Mouse (Mus musculus) embryonic facial prominence, embryonic 12.5 days (tissue): ENCODE results near the gene Rab40c. TPM values are rescaled to one million over a fixed set of nuclear protein-coding genes. Genes with fewer than 3 reads are reported as not detected.

Experiments used
- ATAC-seq: fragments of 200-750 bp; cut with Nextera tagmentation; 2 replicates; pipeline ENCODE4 v1.8.0; 2017; ENCODE audit not compliant: insufficient number of reproducible peaks, insufficient read depth, low FRiP score, low TSS enrichment
- H3K27ac ChIP-seq: fragments of 300-500 bp; sonication (generic); 2 replicates; pipeline ENCODE4 v1.5.1; 2016; ENCODE audit warnings: mild to moderate bottlenecking
- H3K27me3 ChIP-seq: fragments of 300-500 bp; sonication (generic); 2 replicates; pipeline ENCODE4 v1.6.1; 2016; ENCODE audit warnings: mild to moderate bottlenecking, moderate library complexity
- H3K36me3 ChIP-seq: fragments of 300-500 bp; sonication (generic); 2 replicates; pipeline ENCODE4 v1.6.1; 2016; ENCODE audit warnings: mild to moderate bottlenecking
- H3K4me1 ChIP-seq: fragments of 300-500 bp; sonication (generic); 2 replicates; pipeline ENCODE4 v1.6.1; 2016
- H3K4me2 ChIP-seq: fragments of 300-500 bp; sonication (generic); replicated peaks from 2 replicates; pipeline ENCODE4 v1.6.1; 2016; ENCODE audit warnings: mild to moderate bottlenecking, moderate library complexity
- H3K4me3 ChIP-seq: fragments of 300-500 bp; sonication (generic); 2 replicates; pipeline ENCODE4 v1.5.1; 2016; ENCODE audit warnings: mild to moderate bottlenecking
- H3K9ac ChIP-seq: fragments of 300-500 bp; sonication (generic); 2 replicates; pipeline ENCODE4 v1.6.1; 2016; ENCODE audit warnings: mild to moderate bottlenecking, moderate library complexity
- H3K9me3 ChIP-seq: fragments of 300-500 bp; sonication (generic); 2 replicates; pipeline ENCODE4 v1.6.1; 2016; ENCODE audit warnings: mild to moderate bottlenecking, moderate library complexity
- WGBS: fragments of 180-500 bp; shearing (Covaris S2); methylation state at CpG from one replicate; pipeline ENCODE4 v1.1.7; 2016; 5-methylcytosine and 5-hydroxymethylcytosine counted together
- polyA plus RNA-seq: library from polyadenylated mRNA; unstranded; fragments of >200 nt; fragmentation: Nextera tagmentation; extraction: Ambion mirVana; gene quantifications from 2 replicates; pipeline ENCODE4 v1.2.1, GENCODE M21; 2016

The Rab40c gene
- polyA plus RNA-seq, 1 experiment from 2014 or later, result 37.4 TPM

DNA sequence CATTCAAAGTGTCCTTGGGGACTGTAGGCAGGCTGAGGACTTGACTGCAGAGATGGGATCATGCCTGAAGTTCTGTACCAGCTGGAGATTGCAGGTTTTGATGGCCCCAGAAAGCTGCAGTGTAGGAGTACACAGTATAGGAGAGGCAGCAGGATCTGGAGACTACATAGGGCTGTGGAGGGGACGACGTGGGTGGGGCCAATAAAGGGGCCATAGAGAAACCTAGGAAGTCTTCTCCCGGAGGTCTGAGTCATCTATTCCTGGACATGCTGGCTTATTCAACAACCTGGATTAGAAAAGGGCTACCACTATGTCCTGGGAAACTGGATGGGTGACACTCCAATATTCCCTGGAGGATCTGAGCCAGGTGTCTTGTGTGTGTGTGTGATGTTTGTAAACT lies 36.2 kb upstream of the Rab40c start:
- ATAC-seq, result no peak
- no peak overlapping the region for H3K4me3 ChIP-seq
- H3K4me1 ChIP-seq, result peaks cover 19% of the 10 kb centered on the region; the same call in 1 of the 2 replicates
- peaks cover 38% of the 10 kb centered on the region for H3K27me3 ChIP-seq
- peaks cover 27% of the 10 kb centered on the region for H3K36me3 ChIP-seq
- no peak overlapping the region for H3K4me2 ChIP-seq
- H3K27ac ChIP-seq, result no peak overlapping the region
- H3K9ac ChIP-seq, result no peak overlapping the region
- H3K9me3 ChIP-seq, result no peaks in the 10 kb centered on the region
- 59% methylated on average over 3 of the region's 3 CpGs for WGBS

DNA sequence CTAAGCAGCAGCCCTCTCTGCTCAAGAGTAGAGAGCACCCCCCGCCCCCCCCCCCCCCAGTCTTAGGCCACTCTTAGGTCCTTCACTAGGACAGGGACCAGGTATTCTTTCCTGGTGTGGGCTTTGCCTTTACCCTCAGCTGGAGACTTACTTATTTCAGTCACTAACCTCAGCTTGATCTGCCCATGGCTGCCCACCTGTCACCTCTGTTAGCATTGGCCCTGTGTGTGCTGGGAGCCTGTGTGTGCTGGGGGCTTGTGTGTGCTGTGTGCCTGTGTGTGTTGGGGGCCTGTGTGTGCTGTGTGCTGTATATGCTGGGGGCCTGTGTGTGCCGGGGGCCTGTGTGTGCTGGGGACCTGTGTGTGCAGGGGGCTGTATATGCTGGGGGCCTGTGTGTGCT lies 35.1 kb upstream of the Rab40c start:
- Histone ChIP-seq H3K9me3 (no peaks in the 10 kb centered on the region), H3K4me1 (peaks cover 19% of the 10 kb centered on the region; the same call in 1 of the 2 replicates), H3K36me3 (peaks cover 16% of the 10 kb centered on the region), H3K27ac (no peak overlapping the region), H3K27me3 (peaks cover 49% of the 10 kb centered on the region), H3K9ac (no peak overlapping the region), H3K4me2 (no peak overlapping the region), H3K4me3 (no peak overlapping the region)
- ATAC-seq, result no peak
- WGBS, result 92% methylated on average over 1 of the region's 2 CpGs

DNA sequence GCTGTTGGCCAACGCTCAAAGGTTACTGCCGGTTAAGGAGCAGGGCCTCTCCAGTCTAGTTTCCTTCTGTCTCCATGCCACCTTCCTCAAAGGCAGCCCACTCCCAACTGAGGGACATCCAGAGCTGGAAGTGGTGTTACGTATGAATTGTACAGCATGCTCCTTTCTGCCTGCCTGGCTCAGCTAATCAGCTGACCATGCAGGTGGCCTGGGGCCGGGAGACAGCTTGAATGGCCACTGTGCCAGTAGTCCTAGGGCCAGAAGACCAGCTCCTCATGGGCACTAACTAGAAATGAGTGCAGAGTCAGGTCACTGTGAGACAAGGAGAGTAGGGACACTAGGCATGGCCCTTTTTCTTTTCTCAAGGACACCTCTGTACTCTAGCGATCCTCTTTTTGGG lies 33.6 kb upstream of the Rab40c start:
- Histone ChIP-seq H3K27ac (no peak overlapping the region), H3K27me3 (peaks cover 50% of the 10 kb centered on the region), H3K4me3 (no peak overlapping the region), H3K36me3 (peaks cover 7% of the 10 kb centered on the region; the same call in 1 of the 2 replicates), H3K9me3 (no peaks in the 10 kb centered on the region), H3K9ac (no peak overlapping the region), H3K4me1 (peaks cover 19% of the 10 kb centered on the region; the same call in 1 of the 2 replicates), H3K4me2 (no peak overlapping the region)
- WGBS, result 77% methylated on average over 5 of the region's 5 CpGs
- no peak for ATAC-seq

DNA sequence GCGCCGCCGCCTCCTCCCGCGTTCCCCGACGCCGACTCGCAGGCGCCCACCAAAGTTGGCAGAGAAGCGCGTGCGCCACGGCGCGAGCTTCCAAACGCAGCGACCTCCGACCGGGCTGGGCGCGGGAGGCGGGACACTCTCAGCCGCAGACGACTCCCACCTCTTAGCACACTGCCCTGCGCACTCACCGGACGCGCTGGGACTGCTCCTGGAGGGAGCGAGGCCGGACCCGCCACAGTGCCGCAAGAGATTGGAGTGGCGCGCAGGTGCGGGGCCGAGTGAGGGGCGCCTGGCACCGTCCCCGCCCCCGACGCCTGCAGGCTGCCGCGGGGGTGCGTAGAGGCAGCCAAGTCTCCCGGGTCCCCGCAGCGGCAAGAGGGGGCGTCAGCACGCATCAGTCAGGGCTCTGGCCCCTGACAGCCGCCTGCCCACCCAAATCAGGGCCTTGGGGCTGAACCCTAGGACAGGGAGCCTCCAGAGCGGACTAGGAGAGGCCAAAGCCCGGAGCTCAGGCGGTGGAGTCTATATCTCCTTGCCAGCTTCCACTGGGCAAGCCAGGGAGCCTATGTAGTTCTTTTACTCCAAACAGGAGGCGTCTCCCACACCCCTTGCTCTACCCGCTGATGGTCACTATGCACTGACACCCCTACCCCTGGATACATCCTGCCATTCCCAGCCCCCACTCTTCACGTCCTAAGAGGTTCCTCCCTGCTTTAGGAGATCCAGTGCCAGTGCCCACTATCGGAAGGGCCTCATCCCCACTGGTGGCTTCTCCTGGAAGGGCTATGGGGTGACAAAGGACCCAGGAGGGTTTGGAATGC lies 32.5 kb upstream of the Rab40c start, which contains the start of gene A930017K11Rik:
Gene A930017K11Rik, minus strand, starts transcription at position 763 of the 821 bp plus-strand sequence.
- peak within 1 kb of the TSS; percentile 39 for H3K4me3 ChIP-seq
- 2% methylated on average over 58 of the region's 58 CpGs for WGBS
- no peak for ATAC-seq
- H3K27ac ChIP-seq, result no peak within 1 kb of the TSS
- no peaks in the 10 kb centered on the region for H3K9me3 ChIP-seq
- H3K4me2 ChIP-seq, result peak within 1 kb of the TSS; percentile 66
- peak within 1 kb of the TSS; percentile 41; the same call in 1 of the 2 replicates for H3K9ac ChIP-seq
- no peaks in the 10 kb centered on the region for H3K36me3 ChIP-seq
- H3K27me3 ChIP-seq, result peaks cover 50% of the 10 kb centered on the region
- peaks cover 15% of the 10 kb centered on the region; the same call in 1 of the 2 replicates for H3K4me1 ChIP-seq

DNA sequence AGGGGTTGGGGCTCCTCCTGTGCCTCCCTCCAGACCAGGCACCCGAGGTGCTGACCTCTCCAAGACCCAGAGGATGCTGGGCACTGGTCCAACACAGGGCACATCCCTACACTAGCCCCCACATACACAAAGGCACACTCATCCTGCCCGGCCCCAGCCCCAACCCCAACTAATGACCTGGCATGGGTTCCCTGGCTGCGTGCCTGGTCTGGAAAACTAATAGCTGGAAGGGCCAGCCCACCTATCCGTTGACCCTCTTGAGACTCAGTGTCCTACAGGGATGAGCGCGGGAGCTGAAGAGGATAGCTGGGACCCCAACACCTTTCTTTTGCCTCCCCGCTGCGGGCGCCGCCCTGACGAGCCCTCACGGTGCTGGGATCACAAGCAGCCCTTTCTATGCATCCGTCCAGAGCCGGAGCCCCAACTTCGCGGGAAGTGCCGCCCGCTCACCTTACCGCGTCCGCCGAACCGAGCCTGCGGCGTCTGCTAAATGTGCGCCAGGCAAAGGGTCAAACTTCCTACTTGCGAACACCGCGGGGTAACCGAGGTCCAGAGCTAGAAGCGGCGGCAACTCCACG lies 31.8 kb upstream of the Rab40c start:
- Histone ChIP-seq H3K4me3 (peak overlapping the region; percentile 39), H3K27ac (no peak overlapping the region), H3K9me3 (no peaks in the 10 kb centered on the region), H3K9ac (peak overlapping the region; percentile 41; the same call in 1 of the 2 replicates), H3K4me2 (peak overlapping the region; percentile 66), H3K27me3 (peaks cover 50% of the 10 kb centered on the region), H3K36me3 (no peaks in the 10 kb centered on the region), H3K4me1 (peaks cover 15% of the 10 kb centered on the region; the same call in 1 of the 2 replicates)
- WGBS, result under 1% methylated on average over 33 of the region's 33 CpGs
- no peak for ATAC-seq

DNA sequence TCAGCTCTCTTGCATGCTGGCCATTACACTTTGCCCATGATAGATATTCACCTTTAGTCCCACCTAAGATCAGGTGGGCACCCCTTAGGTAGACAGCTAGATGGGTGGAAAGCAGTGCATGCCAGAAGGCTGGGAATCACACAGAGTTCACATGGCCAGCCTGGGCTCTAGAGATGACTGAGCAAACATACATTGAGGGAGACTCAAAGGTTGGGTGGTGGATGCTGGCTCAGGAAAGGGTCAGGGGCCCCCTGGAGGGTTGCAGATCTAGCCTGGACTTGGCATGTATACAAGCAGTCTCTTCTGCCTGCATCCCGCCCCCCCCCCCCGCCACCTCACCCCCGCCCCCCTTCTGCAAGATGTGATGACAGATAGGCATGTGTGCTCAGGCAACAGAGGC lies 31.2 kb upstream of the Rab40c start:
- no peaks in the 10 kb centered on the region for H3K9me3 ChIP-seq
- H3K4me3 ChIP-seq, result no peak overlapping the region
- no peaks in the 10 kb centered on the region for H3K36me3 ChIP-seq
- no peak for ATAC-seq
- 25% methylated on average over 1 of the region's 3 CpGs for WGBS
- H3K27me3 ChIP-seq, result peaks cover 50% of the 10 kb centered on the region
- peaks cover 15% of the 10 kb centered on the region; the same call in 1 of the 2 replicates for H3K4me1 ChIP-seq
- peak overlapping the region; percentile 66; the same call in 1 of the 2 replicates for H3K4me2 ChIP-seq
- no peak overlapping the region for H3K9ac ChIP-seq
- no peak overlapping the region for H3K27ac ChIP-seq

DNA sequence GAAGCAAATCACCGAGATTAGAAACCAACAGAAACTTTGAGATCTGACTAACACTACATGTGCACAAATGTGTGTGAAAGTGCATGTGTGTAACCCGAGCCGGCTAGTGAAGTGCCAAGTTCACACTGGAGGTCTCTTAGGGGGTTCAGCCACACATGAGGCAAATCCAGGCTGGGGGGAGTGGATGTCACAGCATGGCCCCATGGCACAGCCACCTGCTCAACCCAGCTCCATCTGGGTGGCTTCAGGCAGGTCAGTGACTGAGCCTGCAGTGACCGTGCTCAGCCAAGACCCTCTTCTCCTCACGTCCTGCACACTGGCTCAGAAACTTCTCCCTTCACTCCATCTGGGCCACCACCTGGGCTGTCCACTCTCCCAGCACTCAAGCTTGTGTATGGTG lies 30.5 kb upstream of the Rab40c start:
- no peak for ATAC-seq
- H3K27ac ChIP-seq, result no peak overlapping the region
- peaks cover 15% of the 10 kb centered on the region; the same call in 1 of the 2 replicates for H3K4me1 ChIP-seq
- peaks cover 50% of the 10 kb centered on the region for H3K27me3 ChIP-seq
- H3K4me2 ChIP-seq, result no peak overlapping the region
- 76% methylated on average over 5 of the region's 5 CpGs for WGBS
- H3K9me3 ChIP-seq, result no peaks in the 10 kb centered on the region
- no peak overlapping the region for H3K9ac ChIP-seq
- H3K36me3 ChIP-seq, result no peaks in the 10 kb centered on the region
- no peak overlapping the region for H3K4me3 ChIP-seq

DNA sequence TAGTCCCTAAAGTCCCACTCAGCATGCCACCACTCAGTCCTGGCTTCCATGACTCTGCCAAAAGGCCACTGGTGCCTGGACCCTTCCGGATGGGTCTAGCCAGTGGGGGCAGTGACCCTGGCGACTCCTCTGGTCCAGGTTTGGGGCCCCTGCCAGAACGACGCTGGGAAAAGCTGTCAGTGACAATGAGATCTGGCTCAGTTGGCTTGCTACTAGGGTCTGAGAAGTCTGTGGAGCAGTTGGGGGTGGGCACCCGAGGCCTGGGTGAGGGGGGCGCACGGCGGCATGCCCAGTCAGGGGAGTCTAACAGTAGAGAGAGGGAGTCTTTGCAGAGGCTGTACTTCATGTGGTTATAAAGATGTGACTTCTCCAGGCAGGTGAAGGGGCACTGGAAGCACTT lies 28.5 kb upstream of the Rab40c start:
- no peaks in the 10 kb centered on the region for H3K9me3 ChIP-seq
- no peak overlapping the region for H3K4me3 ChIP-seq
- no peak overlapping the region for H3K4me2 ChIP-seq
- peaks cover 35% of the 10 kb centered on the region for H3K27me3 ChIP-seq
- H3K4me1 ChIP-seq, result peaks cover 15% of the 10 kb centered on the region; the same call in 1 of the 2 replicates
- ATAC-seq, result no peak
- no peak overlapping the region for H3K9ac ChIP-seq
- H3K36me3 ChIP-seq, result no peaks in the 10 kb centered on the region
- WGBS, result 83% methylated on average over 8 of the region's 8 CpGs
- no peak overlapping the region for H3K27ac ChIP-seq

DNA sequence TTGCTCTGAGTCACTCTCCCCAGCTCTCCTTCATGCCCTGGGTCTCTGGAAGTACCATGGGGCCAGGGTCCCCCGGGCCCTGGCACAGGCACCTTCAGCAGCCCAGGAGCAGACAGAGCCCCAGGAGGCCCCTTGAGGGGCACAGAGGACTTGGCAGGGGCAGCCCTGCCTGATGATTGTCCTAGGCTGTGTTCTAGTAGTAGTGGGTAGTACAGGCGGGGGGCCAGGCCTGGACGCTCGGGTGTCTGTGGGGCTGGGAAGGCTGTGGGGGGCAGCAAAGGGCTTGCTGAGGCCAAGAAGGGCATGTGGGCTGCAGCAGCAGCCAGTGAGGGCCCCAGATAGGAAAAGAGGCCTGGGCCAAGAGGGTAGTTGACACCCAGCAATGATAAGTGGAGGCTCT lies 28.0 kb upstream of the Rab40c start:
- Histone ChIP-seq H3K27me3 (peaks cover 31% of the 10 kb centered on the region), H3K9ac (no peak overlapping the region), H3K36me3 (no peaks in the 10 kb centered on the region), H3K27ac (no peak overlapping the region), H3K9me3 (no peaks in the 10 kb centered on the region), H3K4me3 (no peak overlapping the region), H3K4me2 (no peak overlapping the region), H3K4me1 (peaks cover 15% of the 10 kb centered on the region; the same call in 1 of the 2 replicates)
- WGBS, result 87% methylated on average over 4 of the region's 4 CpGs
- no peak for ATAC-seq

DNA sequence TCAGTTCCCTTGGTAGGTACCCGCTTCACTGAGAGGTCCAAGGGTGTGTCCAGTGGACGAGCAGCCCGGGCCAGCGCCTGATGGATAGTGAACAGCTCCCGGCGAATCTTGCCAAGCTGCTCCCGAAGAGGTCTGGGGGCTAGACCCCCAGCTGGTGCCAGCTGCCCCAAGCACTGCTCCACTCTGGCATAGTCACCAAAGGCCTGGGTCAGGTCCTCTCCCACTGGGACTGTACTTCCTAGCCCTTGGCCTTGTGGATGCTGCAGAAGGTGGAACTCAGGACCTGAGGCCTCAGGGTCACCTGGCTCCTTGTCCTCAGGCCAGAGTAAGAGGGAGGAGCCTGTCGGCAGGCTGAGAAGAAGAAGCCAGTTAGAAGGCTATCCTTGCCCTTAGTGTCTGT lies 27.4 kb upstream of the Rab40c start:
- 82% methylated on average over 8 of the region's 8 CpGs for WGBS
- no peak for ATAC-seq
- Histone ChIP-seq H3K4me3 (no peak overlapping the region), H3K27me3 (peaks cover 24% of the 10 kb centered on the region), H3K4me2 (no peak overlapping the region), H3K9ac (no peak overlapping the region), H3K36me3 (no peaks in the 10 kb centered on the region), H3K9me3 (no peaks in the 10 kb centered on the region), H3K4me1 (peaks cover 12% of the 10 kb centered on the region; the same call in 1 of the 2 replicates), H3K27ac (no peak overlapping the region)

DNA sequence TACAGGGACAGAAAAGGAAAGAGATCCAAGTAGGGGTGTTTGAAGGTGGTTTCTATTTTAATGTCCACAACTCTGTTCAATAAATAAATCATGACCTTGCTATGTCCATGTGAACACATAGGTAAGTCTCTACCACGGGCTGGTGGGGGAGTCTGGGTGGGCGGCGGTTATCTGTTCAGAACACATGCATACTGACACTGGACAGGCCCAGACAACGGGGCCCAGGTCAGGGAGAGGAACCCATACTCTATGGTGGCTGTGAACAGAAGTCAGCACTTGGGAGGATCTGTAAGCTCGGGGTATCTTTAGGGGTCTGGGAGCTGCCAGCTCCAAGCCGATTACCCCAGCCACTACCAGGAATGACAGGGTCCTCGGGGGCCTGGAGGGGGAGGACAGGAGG lies 26.8 kb upstream of the Rab40c start:
- no peak for ATAC-seq
- Histone ChIP-seq H3K36me3 (no peaks in the 10 kb centered on the region), H3K9me3 (no peaks in the 10 kb centered on the region), H3K4me2 (no peak overlapping the region), H3K27ac (no peak overlapping the region), H3K4me3 (no peak overlapping the region), H3K27me3 (peaks cover 18% of the 10 kb centered on the region), H3K4me1 (peaks cover 7% of the 10 kb centered on the region; the same call in 1 of the 2 replicates), H3K9ac (no peak overlapping the region)
- WGBS, result 72% methylated on average over 7 of the region's 7 CpGs
